Comparison of ENCODE assay signal across 7 mouse cellular contexts in genomic region chr5:139015097-139015496, GRCm38 (mm10). TPM values are rescaled to one million over a fixed set of nuclear protein-coding genes. Genes with fewer than 3 reads are reported as not detected.
A peak's percentile ranks its signal among the peaks of the same experiment; 100 is the strongest.
DNase-seq lines count a peak whose midpoint lies in the region; ATAC-seq and TF ChIP-seq lines count a peak whose summit lies in the region.

No protein-coding gene starts in this region.

- peak; percentile 20 for TF ChIP-seq POLR2A in myocyte (IDR thresholded peaks at IDR 0.05; ENCODE audit: insufficient read length, low read depth)

- peak; percentile 60 for ATAC-seq in granulocyte monocyte progenitor cell, adult 5-6 weeks (replicated peaks; ENCODE audit: poor library complexity, severe bottlenecking)

- no peak overlapping the region for H3K9ac ChIP-seq in ES-E14 (ENCODE audit: insufficient read depth, low read depth, low read length, poor library complexity, severe bottlenecking)

- H3K4me1 ChIP-seq in ES-E14 (ENCODE audit: control insufficient read depth in 2 of 2, insufficient read depth in 2 of 2, low read length in 2 of 2, poor library complexity in 1 of 2), result no peaks in the 10 kb centered on the region

- H3K79me2 ChIP-seq in myocyte (ENCODE audit: control insufficient read depth, insufficient read depth), result no peaks in the 10 kb centered on the region

- H3K27me3 ChIP-seq in myocyte (ENCODE audit: control insufficient read depth, insufficient read depth, insufficient read length), result no peaks in the 10 kb centered on the region

- H3K36me3 ChIP-seq in ES-E14 (ENCODE audit: control insufficient read depth, insufficient read depth, low read length, poor library complexity, severe bottlenecking), result no peaks in the 10 kb centered on the region
- H3K36me3 ChIP-seq in myocyte (ENCODE audit: control insufficient read depth, insufficient read depth), result no peaks in the 10 kb centered on the region

- no peak overlapping the region for H3K27ac ChIP-seq in ES-E14 (ENCODE audit: insufficient read depth, low read depth, low read length, poor library complexity, severe bottlenecking)

- H3K9me3 ChIP-seq in ES-E14 (ENCODE audit: control insufficient read depth, insufficient read depth, low read depth, low read length), result no peaks in the 10 kb centered on the region

- H3ac ChIP-seq in myocyte (ENCODE audit: control insufficient read depth, insufficient read length), result no peak overlapping the region

- H3K4me3 ChIP-seq in ES-E14 (ENCODE audit: insufficient read depth in 1 of 2, low read depth in 1 of 2, low read length in 2 of 2, poor library complexity in 1 of 2, severe bottlenecking in 1 of 2), result no peak overlapping the region
- H3K4me3 ChIP-seq in myocyte, result no peak overlapping the region

- H3K4me2 ChIP-seq in myocyte (ENCODE audit: low read depth), result peak overlapping the region; percentile 41

- DNase-seq in 3134 (ENCODE audit: extremely low read depth, insufficient read length, low spot score) (peak; percentile 91), ES-E14 (ENCODE audit: low read depth, low spot score) (no peak)
- DNase-seq in kidney, postnatal 10 days, result peak; percentile 91
- DNase-seq in natural killer cell, adult 2 months (ENCODE audit: low spot score in 2 of 2), result no peak
- DNase-seq in retina, embryonic 14.5 days (ENCODE audit: low spot score), result no peak

- in situ Hi-C loops in ES-E14 (cut with MboI; ENCODE audit: low sequenced_read_pairs in 2 of 2, unreplicated experiment in 2 of 2), result no loop called here

TF ChIP-seq in ES-E14, 5 proteins besides CTCF, POLR2A, EP300 and RAD21:
- no peak for TF ChIP-seq HCFC1 (IDR thresholded peaks at IDR 0.05; ENCODE audit: borderline replicate concordance, insufficient read depth, low read length)
- TF ChIP-seq ZC3H11A (IDR thresholded peaks at IDR 0.05; ENCODE audit: borderline replicate concordance, low read depth, low read length), result no peak
- TF ChIP-seq CHD2 (IDR thresholded peaks at IDR 0.05; ENCODE audit: low read depth, low read length), result no peak
- TF ChIP-seq MAFK (IDR thresholded peaks at IDR 0.05; ENCODE audit: insufficient read depth, low read depth, low read length), result 0 out of 2 replicates have a peak, but pooled peaks have one; percentile 10
TF ChIP-seq in ES-E14: peak in this region for 1.

TF ChIP-seq in myocyte, 11 proteins besides CTCF, POLR2A, EP300 and RAD21:
- TF ChIP-seq MYOD1 (IDR thresholded peaks at IDR 0.05; ENCODE audit: control insufficient read depth in 1 of 3, insufficient read length in 2 of 3, low read depth in 2 of 3) (peak in 1 of 3 experiments; percentile 48), MYOG (IDR thresholded peaks at IDR 0.05; ENCODE audit: control insufficient read depth in 1 of 3, insufficient read depth in 1 of 3, insufficient read length in 2 of 3, low read depth in 2 of 3) (peak in 1 of 3 experiments; percentile 49), SRF (IDR thresholded peaks at IDR 0.05; ENCODE audit: control insufficient read depth, insufficient read length, low read depth) (no peak)

RNA-seq across cellular contexts. Expression of gene Pdgfa, which starts 17.9 kb away (rescaled TPM):
- total RNA-seq in ES-E14 (2012; rRNA removed), result 81.5 and 84.9 TPM in 2 replicates
- total RNA-seq in granulocyte monocyte progenitor cell, adult 5-6 weeks (2014; fragmentation: Nextera tagmentation), result 0.34 TPM in 1 of 2 replicates, not detected in the other
- total RNA-seq in granulocyte monocyte progenitor cell, adult 5-6 weeks (2017), result not detected in 2 replicates
- polyA plus RNA-seq in myocyte (2012; fragmentation: generic; extraction: Trizol), result 43.7 TPM

Comparison
In these comparisons a context has a peak if more than half of its experiments do, and no peak if none do; other contexts are left out.
1. DNase-seq: peak in 3134 (single experiment) and kidney, postnatal 10 days (single experiment); none in ES-E14 (single experiment), natural killer cell, adult 2 months (0 of 2) and retina, embryonic 14.5 days (single experiment).
2. RNA of gene Pdgfa, which starts 17.9 kb away (total RNA-seq): 81.5 to 84.9 TPM in ES-E14; 0.34 TPM in granulocyte monocyte progenitor cell, adult 5-6 weeks; every median in the first group is over 10 times any median in the second.